Mouse (Mus musculus): ENCODE data around the gene Ppef2. TPM values are rescaled to one million over a fixed set of nuclear protein-coding genes. Genes with fewer than 3 reads are reported as not detected.

Gene Ppef2
- total RNA-seq, 2 experiments from 2014 or later, result not detected

GRCm38 (mm10) chr5:92196895-92197811 lies 58.9 kb downstream of the Ppef2 start:
- intact Hi-C loops (cut with DNase I), result no loop called here
- DNase-seq, result no peak

- intact Hi-C loops (cut with DNase I), result loop anchor here (1.0 kb wide), 1 partner anchor 44 kb away; no protein-coding TSS in a partner anchor
- peak; percentile 45 to 60 for DNase-seq
These were observed 60.4 kb downstream of the Ppef2 start for GRCm38 (mm10) chr5:92195716-92196115.

GRCm38 (mm10) chr5:92188881-92189483 lies 67.1 kb downstream of the Ppef2 start:
- no peak for DNase-seq
- intact Hi-C loops (cut with DNase I), result no loop called here

GRCm38 (mm10) chr5:92183071-92183830 lies 72.8 kb downstream of the Ppef2 start:
- no peak for DNase-seq
- intact Hi-C loops (cut with DNase I), result no loop called here

Other genes with a start within 250 kb of the Ppef2 start
- gene Cdkl2, start 212.4 kb downstream of the Ppef2 start, total RNA-seq (2021), result 1 to 10 TPM; 2.9 to 3.1 TPM
- 10 to 100 TPM; 75.4 to 83.7 TPM for gene G3bp2, start 172.6 kb downstream of the Ppef2 start, total RNA-seq (2021)
- 10 to 100 TPM; 42.9 to 46.4 TPM for gene Uso1, start 118.3 kb downstream of the Ppef2 start, total RNA-seq (2021)
- not detected for gene U90926, start 40.9 kb downstream of the Ppef2 start, total RNA-seq (2021)
- 10 to 100 TPM in 1 of 2 experiments, 1 to 10 TPM in 1; 9.9 to 13.0 TPM for gene Naaa, start 21.9 kb upstream of the Ppef2 start, total RNA-seq (2021)
- gene Sdad1, start 54.2 kb upstream of the Ppef2 start, total RNA-seq (2021), result 10 to 100 TPM; 15.6 to 18.0 TPM
- gene Cxcl9, start 71.8 kb upstream of the Ppef2 start, total RNA-seq (2021), result under 1 TPM; 0.64 to 0.81 TPM
- gene Art3, start 75.5 kb upstream of the Ppef2 start, total RNA-seq (2021), result 100 to 1,000 TPM; 369 to 606 TPM
- 1 to 10 TPM in 1 of 2 experiments, under 1 TPM in 1; 0.40 to 1.0 TPM for gene Cxcl10, start 92.6 kb upstream of the Ppef2 start, total RNA-seq (2021)
- 10 to 100 TPM; 20.7 to 27.0 TPM for gene Nup54, start 178.9 kb upstream of the Ppef2 start, total RNA-seq (2021)